Mouse (Mus musculus) ES-Bruce4 (cell line): ENCODE data around the gene Cbx6.

Experiments
- CTCF ChIP-seq: IDR thresholded peaks from one replicate; pipeline ENCODE4 v1.8.1; 2011; ENCODE audit warnings: low read depth, low read length
- EP300 ChIP-seq: IDR thresholded peaks from 2 replicates; pipeline ENCODE4 v1.6.1; 2011; ENCODE audit warnings: low read depth, low read length; ENCODE audit not compliant: insufficient read depth
- POLR2A ChIP-seq: IDR thresholded peaks from one replicate; pipeline ENCODE4 v1.8.1; 2011; ENCODE audit warnings: low read length; ENCODE audit not compliant: insufficient read depth

GRCm38 (mm10) chr15:79827061-79827777 lies 7.3 kb downstream of the Cbx6 start:
- TF ChIP-seq CTCF (no peak), POLR2A (no peak), EP300 (no peak)
